In genomic region chr13:59795807-59796465, GRCm38 (mm10) we compare ENCODE assay signal across 15 mouse cellular contexts. TPM values are rescaled to one million over a fixed set of nuclear protein-coding genes. Genes with fewer than 3 reads are reported as not detected.
DNase-seq lines count a peak whose midpoint lies in the region; ATAC-seq and TF ChIP-seq lines count a peak whose summit lies in the region.
"Had no signal": no experiment of that assay in that cellular context is flagged by ENCODE, and none has a peak within 500 bp of the region (broad histone marks: within the 10 kb centered on the region; RNA-seq: fewer than 3 reads in every experiment).

No protein-coding gene starts in this region.

- peak; percentile 32; the same call in 1 of the 2 replicates for ATAC-seq in lung, postnatal 0 days
- ATAC-seq in intestine, embryonic 14.5 days (replicated peaks; ENCODE audit: low FRiP score, low TSS enrichment, low read depth), result peak; percentile 72; the same call in 1 of the 2 replicates
- ATAC-seq in megakaryocyte progenitor cell, adult 5-6 weeks (replicated peaks; ENCODE audit: poor library complexity), result peak; percentile 86
- ATAC-seq: forebrain, embryonic 14.5 days had no signal

- peaks cover 81% of the 10 kb centered on the region for H3K36me3 ChIP-seq in lung, postnatal 0 days (ENCODE audit: insufficient read depth, low read length)
- H3K36me3 ChIP-seq in intestine, embryonic 14.5 days (ENCODE audit: control insufficient read depth, insufficient read depth, low read length), result peaks cover 98% of the 10 kb centered on the region

- TF ChIP-seq EP300 in lung, postnatal 0 days (IDR thresholded peaks at IDR 0.05), result no peak

- DNase-seq in lung, postnatal 0 days (ENCODE audit: low spot score), result no peak
- no peak for DNase-seq in lung, postnatal 36 days
- no peak for DNase-seq in intestine, embryonic 14.5 days (ENCODE audit: low spot score)
- no peak for DNase-seq in testis, postnatal 10 days (ENCODE audit: low spot score)
- no peak for DNase-seq in adrenal gland, postnatal 10 days
- DNase-seq in cerebellum, postnatal 4 days (ENCODE audit: low spot score in 2 of 2), result no peak
- DNase-seq: gastrocnemius, postnatal 10 days; kidney, adult 9 months; retina, postnatal 1 day had no signal

- no peaks in the 10 kb centered on the region for H3K27me3 ChIP-seq in lung, postnatal 0 days (replicated peaks; ENCODE audit: insufficient read depth, low read length)
- no peaks in the 10 kb centered on the region for H3K27me3 ChIP-seq in intestine, embryonic 14.5 days (replicated peaks; ENCODE audit: control insufficient read depth, insufficient read depth, low read length)
- H3K27me3 ChIP-seq: midbrain, embryonic 12.5 days; neural tube, embryonic 12.5 days had no signal

- WGBS in lung, postnatal 0 days, result 93% methylated on average over 6 of the region's 6 CpGs
- WGBS in intestine, embryonic 14.5 days, result 88% methylated on average over 6 of the region's 6 CpGs

- no peak overlapping the region for H3K27ac ChIP-seq in lung, postnatal 0 days (ENCODE audit: low read length)
- H3K27ac ChIP-seq in intestine, embryonic 14.5 days (ENCODE audit: low read depth), result no peak overlapping the region
- H3K27ac ChIP-seq: midbrain, embryonic 12.5 days; neural tube, embryonic 12.5 days had no signal

- H3K4me3 ChIP-seq in lung, postnatal 0 days (ENCODE audit: low read depth, low read length), result no peak overlapping the region
- H3K4me3 ChIP-seq in intestine, embryonic 14.5 days (ENCODE audit: low read depth, low read length), result no peak overlapping the region
- H3K4me3 ChIP-seq: midbrain, embryonic 12.5 days; neural tube, embryonic 12.5 days had no signal

- no peaks in the 10 kb centered on the region for H3K9me3 ChIP-seq in lung, postnatal 0 days (ENCODE audit: low read length)
- H3K9me3 ChIP-seq in intestine, embryonic 14.5 days (ENCODE audit: control insufficient read depth, low read length), result no peaks in the 10 kb centered on the region
- H3K9me3 ChIP-seq: midbrain, embryonic 12.5 days; neural tube, embryonic 12.5 days had no signal

- no peaks in the 10 kb centered on the region for H3K4me1 ChIP-seq in lung, postnatal 0 days (ENCODE audit: insufficient read depth, low read depth, low read length)
- H3K4me1 ChIP-seq in intestine, embryonic 14.5 days (replicated peaks; ENCODE audit: control insufficient read depth, insufficient read depth, low read length), result no peaks in the 10 kb centered on the region
- H3K4me1 ChIP-seq: midbrain, embryonic 12.5 days; neural tube, embryonic 12.5 days had no signal

- no peak for TF ChIP-seq CTCF in lung, postnatal 0 days (IDR thresholded peaks at IDR 0.05)

- H3K4me2 ChIP-seq in lung, postnatal 0 days (replicated peaks; ENCODE audit: low read depth, low read length), result no peak overlapping the region
- no peak overlapping the region for H3K4me2 ChIP-seq in intestine, embryonic 14.5 days (ENCODE audit: low read length)
- H3K4me2 ChIP-seq: midbrain, embryonic 12.5 days; neural tube, embryonic 12.5 days had no signal

- no peak overlapping the region for H3K9ac ChIP-seq in lung, postnatal 0 days (replicated peaks; ENCODE audit: low read depth)
- no peak overlapping the region for H3K9ac ChIP-seq in intestine, embryonic 14.5 days (ENCODE audit: low read length)
- H3K9ac ChIP-seq: midbrain, embryonic 12.5 days; neural tube, embryonic 12.5 days had no signal

RNA-seq across cellular contexts. Expression of gene Gm49354, which starts 13.9 kb away (rescaled TPM):
- polyA plus RNA-seq in lung, postnatal 0 days (2015; fragmentation: Nextera tagmentation; extraction: Ambion mirVana), result not detected in 2 replicates
- polyA plus RNA-seq in intestine, embryonic 14.5 days (2014; fragmentation: Nextera tagmentation; extraction: Ambion mirVana), result not detected in 2 replicates
- not detected in 2 replicates for total RNA-seq in megakaryocyte progenitor cell, adult 5-6 weeks (2015)
- total RNA-seq in megakaryocyte progenitor cell, adult 5-6 weeks (2017), result not detected in 2 replicates
- not detected for total RNA-seq in adrenal gland, postnatal 10 days (2021)
- total RNA-seq: gastrocnemius, postnatal 10 days had no signal
- polyA plus RNA-seq: forebrain, embryonic 14.5 days; heart, postnatal 0 days; limb, embryonic 14.5 days; midbrain, embryonic 12.5 days; neural tube, embryonic 12.5 days had no signal

RNA-seq across cellular contexts. Expression of gene Isca1, which starts 26.3 kb away (rescaled TPM):
- polyA plus RNA-seq in lung, postnatal 0 days (2015; fragmentation: Nextera tagmentation; extraction: Ambion mirVana), result 131 and 135 TPM in 2 replicates
- polyA plus RNA-seq in intestine, embryonic 14.5 days (2014; fragmentation: Nextera tagmentation; extraction: Ambion mirVana), result 111 and 115 TPM in 2 replicates
- total RNA-seq in megakaryocyte progenitor cell, adult 5-6 weeks (2015), result 65.4 and 74.1 TPM in 2 replicates
- 29.9 and 34.0 TPM in 2 replicates for total RNA-seq in megakaryocyte progenitor cell, adult 5-6 weeks (2017)
- 100 to 1,000 TPM; 127 to 142 TPM for total RNA-seq in adrenal gland, postnatal 10 days (2021)

RNA-seq across cellular contexts. Expression of gene Tut7, which starts 27.0 kb away (rescaled TPM):
- 41.5 and 50.4 TPM in 2 replicates for polyA plus RNA-seq in lung, postnatal 0 days (2015; fragmentation: Nextera tagmentation; extraction: Ambion mirVana)
- 40.8 and 43.6 TPM in 2 replicates for polyA plus RNA-seq in intestine, embryonic 14.5 days (2014; fragmentation: Nextera tagmentation; extraction: Ambion mirVana)
- total RNA-seq in megakaryocyte progenitor cell, adult 5-6 weeks (2015), result 55.9 and 65.0 TPM in 2 replicates
- 73.9 and 127 TPM in 2 replicates for total RNA-seq in megakaryocyte progenitor cell, adult 5-6 weeks (2017)
- total RNA-seq in adrenal gland, postnatal 10 days (2021), result 10 to 100 TPM; 66.8 to 71.2 TPM

RNA-seq across cellular contexts. Expression of gene 1700014D04Rik, which starts 49.4 kb away (rescaled TPM):
- 0.05 and 0.18 TPM in 2 replicates for polyA plus RNA-seq in lung, postnatal 0 days (2015; fragmentation: Nextera tagmentation; extraction: Ambion mirVana)
- not detected in 2 replicates for polyA plus RNA-seq in intestine, embryonic 14.5 days (2014; fragmentation: Nextera tagmentation; extraction: Ambion mirVana)
- 0.10 TPM in 1 of 2 replicates, not detected in the other for total RNA-seq in megakaryocyte progenitor cell, adult 5-6 weeks (2015)
- not detected in 2 replicates for total RNA-seq in megakaryocyte progenitor cell, adult 5-6 weeks (2017)
- total RNA-seq in adrenal gland, postnatal 10 days (2021), result not detected
- total RNA-seq: gastrocnemius, postnatal 10 days had no signal
- polyA plus RNA-seq: forebrain, embryonic 14.5 days; heart, postnatal 0 days; midbrain, embryonic 12.5 days had no signal

Comparison
In these comparisons a context has a peak if more than half of its experiments do, and no peak if none do; other contexts are left out.
1. ATAC-seq: peak in every context shown above with its lines; median percentile 86 in megakaryocyte progenitor cell, adult 5-6 weeks; 72 in intestine, embryonic 14.5 days; 32 in lung, postnatal 0 days.